ENCODE assay signal across 8 mouse cellular contexts in the genomic region with DNA sequence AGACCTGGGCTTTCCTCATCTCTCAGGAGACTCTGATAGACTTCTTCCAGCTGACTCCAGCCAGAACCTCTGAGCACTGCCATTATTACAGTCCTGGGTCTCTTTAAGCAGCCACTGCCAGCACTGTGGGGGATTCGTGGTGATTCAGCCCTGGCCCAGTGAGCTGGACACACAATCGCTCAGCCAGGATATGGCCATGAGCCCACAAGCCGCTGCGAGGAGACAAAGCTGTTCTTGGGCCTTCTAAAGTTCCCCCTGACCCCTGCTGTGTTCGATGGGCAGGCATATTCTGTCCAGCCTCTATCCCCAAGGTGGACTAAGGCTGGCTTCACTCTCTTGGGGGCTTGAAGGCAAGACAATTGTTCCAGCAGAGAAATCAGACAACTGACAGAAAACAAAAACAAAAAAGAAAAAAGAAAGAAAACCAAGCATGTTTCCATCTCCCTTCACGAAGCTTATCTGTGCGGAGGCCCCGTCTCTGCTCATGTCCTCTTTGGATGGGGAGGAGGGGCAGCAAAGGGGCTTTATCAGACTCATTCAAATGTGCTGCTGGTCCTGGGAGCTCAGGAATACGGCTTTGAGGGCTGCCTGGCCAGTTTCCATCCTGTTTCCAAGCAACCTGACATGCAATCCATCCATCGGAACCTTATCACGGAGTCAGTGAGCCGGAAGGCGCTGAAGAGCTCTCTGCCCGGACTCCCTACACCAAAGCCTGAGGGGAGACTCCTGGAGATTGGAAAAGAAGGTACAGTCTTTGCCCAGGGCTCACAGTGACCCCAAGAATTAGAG.
DNase-seq lines count a peak whose midpoint lies in the region; ATAC-seq lines count a peak whose summit lies in the region.

No protein-coding gene starts in this region.

- peaks cover 44% of the 10 kb centered on the region for H3K4me1 ChIP-seq in forebrain, embryonic 10.5 days
- H3K4me1 ChIP-seq in heart, embryonic 15.5 days (replicated peaks): peaks cover 20% of the 10 kb centered on the region
- H3K4me1 ChIP-seq in limb, embryonic 10.5 days: peaks cover 39% of the 10 kb centered on the region

- intact Hi-C loops in left cerebral cortex, postnatal 36 days (cut with DNase I): loop anchor here (5.0 kb wide), 1 partner anchor 97 kb away; no protein-coding TSS in a partner anchor

- H3K4me2 ChIP-seq in heart, embryonic 15.5 days: peak overlapping the region; percentile 45

- 38% methylated on average over 14 of the region's 14 CpGs for WGBS in forebrain, embryonic 10.5 days
- WGBS in heart, embryonic 15.5 days: 15% methylated on average over 14 of the region's 14 CpGs
- 62% methylated on average over 14 of the region's 14 CpGs for WGBS in limb, embryonic 10.5 days

- no peaks in the 10 kb centered on the region for H3K27me3 ChIP-seq in forebrain, embryonic 10.5 days (ENCODE audit: poor library complexity, severe bottlenecking)
- H3K27me3 ChIP-seq in heart, embryonic 15.5 days: no peaks in the 10 kb centered on the region
- H3K27me3 ChIP-seq in limb, embryonic 10.5 days (ENCODE audit: low read depth, poor library complexity, severe bottlenecking): no peaks in the 10 kb centered on the region

- H3K9ac ChIP-seq in heart, embryonic 15.5 days: no peak overlapping the region

- DNase-seq in MN1 (ENCODE audit: low spot score) (peak; percentile 38), liver (no peak)
- DNase-seq in adrenal gland, adult 2 months: peak; percentile 88
- peak; percentile 44 for DNase-seq in forebrain, embryonic 10.5 days (ENCODE audit: extremely low spot score, low spot score)
- peak; percentile 30 to 35 for DNase-seq in left cerebral cortex, postnatal 36 days (ENCODE audit: low spot score in 2 of 2)
- peak; percentile 73 for DNase-seq in ovary, adult 18-20 months (ENCODE audit: low spot score)
- DNase-seq in limb, embryonic 10.5 days (ENCODE audit: low spot score): no peak

- H3K4me3 ChIP-seq in forebrain, embryonic 10.5 days: peak overlapping the region; percentile 22; the same call in 1 of the 2 replicates
- H3K4me3 ChIP-seq in heart, embryonic 15.5 days: no peak overlapping the region
- H3K4me3 ChIP-seq in limb, embryonic 10.5 days: no peak overlapping the region

- H3K27ac ChIP-seq in forebrain, embryonic 10.5 days: peak overlapping the region; percentile 82
- peak overlapping the region; percentile 71 for H3K27ac ChIP-seq in heart, embryonic 15.5 days
- H3K27ac ChIP-seq in limb, embryonic 10.5 days: no peak overlapping the region

- no peaks in the 10 kb centered on the region for H3K9me3 ChIP-seq in forebrain, embryonic 10.5 days
- H3K9me3 ChIP-seq in heart, embryonic 15.5 days (replicated peaks): no peaks in the 10 kb centered on the region
- H3K9me3 ChIP-seq in limb, embryonic 10.5 days (replicated peaks): no peaks in the 10 kb centered on the region

- ATAC-seq in heart, embryonic 15.5 days (replicated peaks; ENCODE audit: insufficient number of reproducible peaks, insufficient read depth, low FRiP score, low read depth): peak; percentile 69

- no peaks in the 10 kb centered on the region for H3K36me3 ChIP-seq in forebrain, embryonic 10.5 days (replicated peaks)
- H3K36me3 ChIP-seq in heart, embryonic 15.5 days: no peaks in the 10 kb centered on the region
- H3K36me3 ChIP-seq in limb, embryonic 10.5 days: no peaks in the 10 kb centered on the region

Comparison
In these comparisons a context has a peak if more than half of its experiments do, and no peak if none do; other contexts are left out.
1. DNase-seq: peak in MN1 (single experiment), adrenal gland, adult 2 months (single experiment), forebrain, embryonic 10.5 days (single experiment), left cerebral cortex, postnatal 36 days (2 of 2) and ovary, adult 18-20 months (single experiment); none in limb, embryonic 10.5 days (single experiment) and liver (single experiment).